Mouse (Mus musculus): ENCODE data around the gene Cd55b. TPM values are rescaled to one million over a fixed set of nuclear protein-coding genes. Genes with fewer than 3 reads are reported as not detected.

Gene Cd55b
- 3.2 TPM for total RNA-seq (2023)

DNA sequence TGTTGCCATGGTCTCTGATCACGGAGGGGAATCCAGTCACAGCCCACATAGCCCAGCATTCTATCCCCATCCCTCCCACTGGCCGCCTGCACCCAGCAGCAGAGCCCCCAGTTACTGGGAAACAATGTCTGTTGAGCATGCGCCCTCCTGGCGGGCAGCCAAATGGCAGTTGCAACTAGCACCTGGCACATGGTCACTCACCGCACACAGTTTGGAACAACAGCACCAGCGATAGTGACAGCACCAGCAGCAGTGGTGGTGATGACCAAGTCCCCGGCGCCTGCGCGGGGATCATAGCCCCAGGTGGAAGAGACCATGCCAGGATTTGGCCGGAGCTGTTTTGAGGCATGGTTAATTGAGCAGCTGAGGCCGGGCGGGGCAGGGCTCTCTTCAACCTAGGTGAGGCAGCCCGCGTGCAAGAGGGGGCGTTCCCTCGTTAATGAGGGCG is at the start of gene Cd55b:
Cd55b (minus strand) TSS at position 346 of the 448 bp plus-strand sequence.

GRCm38 (mm10) chr1:130462084-130462861 is 39.5 kb upstream of the Cd55b start, which contains the start of gene Cd55:
Cd55 (minus strand) TSS chr1:130462744.

Other genes starting within 250 kb of the Cd55b start
- 259 TPM for gene Cd55, start 39.7 kb upstream of the Cd55b start, total RNA-seq (2023)
- not detected for gene Zp3r, start 206.6 kb upstream of the Cd55b start, total RNA-seq (2023)
- not detected for gene C4bp, start 238.6 kb upstream of the Cd55b start, total RNA-seq (2023)

Data from CD4-positive naive resting alpha-beta T cell, adult 76 days (primary cell).